Mouse (Mus musculus) right cerebral cortex, adult 2 months (tissue): ENCODE data around the gene Gm42906.

Source experiments
- DNase-seq, 2 experiments: peaks; one replicate each; pipeline ENCODE4 v3.0.0; 2021 to 2022; ENCODE audit warnings: low spot score in 2 of 2

The Gm42906 gene

DNA sequence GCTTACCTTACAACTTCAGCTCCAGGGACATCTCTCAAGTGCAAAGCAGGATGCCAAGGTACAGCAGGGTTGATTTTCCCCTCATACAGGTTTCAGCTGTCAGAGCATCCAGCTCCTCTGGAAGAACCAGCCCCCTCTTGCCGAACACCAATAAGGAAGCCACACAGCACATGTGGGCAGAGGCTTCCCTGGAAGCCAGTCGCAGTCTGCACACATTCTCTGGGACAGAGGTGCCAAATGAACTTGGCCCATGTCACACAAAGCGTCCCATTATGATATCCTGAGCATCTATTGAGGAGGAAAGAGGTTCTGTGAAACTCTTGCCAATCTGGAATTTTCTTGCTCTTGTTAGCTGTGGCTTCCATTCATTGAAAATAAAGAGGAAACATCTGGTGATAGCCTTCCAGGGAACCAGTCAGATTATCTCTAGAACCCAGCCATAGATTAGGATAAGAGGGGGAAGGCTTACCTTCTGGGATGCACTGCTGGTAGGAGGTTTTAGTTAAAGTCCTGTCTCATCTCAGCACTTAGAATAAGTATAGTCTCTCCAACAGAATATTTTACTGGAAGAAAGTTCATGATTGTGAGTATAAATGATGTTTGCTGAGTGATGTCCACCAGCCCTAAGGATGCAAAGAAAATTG is at the start of gene Gm42906:
TSS of gene Gm42906 (minus strand) at position 51 of the 644 bp plus-strand sequence.
- no peak for DNase-seq

DNA sequence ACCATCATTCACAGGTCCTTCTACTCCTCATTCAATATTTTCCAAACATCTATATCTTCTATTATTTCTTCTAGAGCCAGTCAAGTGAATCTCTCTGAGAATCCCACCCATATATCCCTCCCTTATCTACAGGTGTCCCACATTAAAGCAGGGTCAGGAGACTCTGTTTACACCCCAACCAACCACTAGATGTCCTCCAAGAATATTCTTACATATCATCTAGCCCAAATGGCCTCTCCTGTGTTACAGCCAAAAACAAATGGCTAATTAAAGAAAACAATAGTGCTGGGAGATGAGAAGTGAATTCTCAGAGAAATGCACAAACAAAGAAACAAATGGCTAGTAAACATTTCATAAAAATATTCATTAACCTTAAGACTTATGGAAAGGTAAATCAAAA is 17.7 kb upstream of the Gm42906 start:
- no peak for DNase-seq

- no peak for DNase-seq
Observed at GRCm38 (mm10) chr5:151435106-151435505, 7.1 kb upstream of the Gm42906 start.

DNA sequence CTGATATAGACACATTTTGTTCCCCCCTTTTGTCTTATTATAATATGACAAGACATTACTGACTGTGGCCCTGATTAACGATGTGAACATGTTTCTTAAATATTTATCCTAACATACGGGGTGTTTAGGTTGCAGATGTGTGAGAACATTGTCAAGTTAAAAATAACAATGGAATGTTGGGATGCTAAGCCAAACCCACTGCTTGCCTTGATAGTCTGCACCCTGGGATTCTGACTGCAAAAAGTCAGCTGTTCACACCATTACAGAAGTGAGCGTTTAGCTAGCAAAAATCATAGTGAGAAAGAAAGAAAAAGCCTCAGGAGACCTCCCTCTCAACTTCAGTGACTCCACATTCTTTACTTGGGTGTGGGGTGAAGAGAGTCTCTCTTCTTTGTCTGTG is 1.5 kb downstream of the Gm42906 start:
- no peak for DNase-seq

GRCm38 (mm10) chr5:151422692-151423091 is 5.3 kb downstream of the Gm42906 start:
- DNase-seq, result no peak

DNA sequence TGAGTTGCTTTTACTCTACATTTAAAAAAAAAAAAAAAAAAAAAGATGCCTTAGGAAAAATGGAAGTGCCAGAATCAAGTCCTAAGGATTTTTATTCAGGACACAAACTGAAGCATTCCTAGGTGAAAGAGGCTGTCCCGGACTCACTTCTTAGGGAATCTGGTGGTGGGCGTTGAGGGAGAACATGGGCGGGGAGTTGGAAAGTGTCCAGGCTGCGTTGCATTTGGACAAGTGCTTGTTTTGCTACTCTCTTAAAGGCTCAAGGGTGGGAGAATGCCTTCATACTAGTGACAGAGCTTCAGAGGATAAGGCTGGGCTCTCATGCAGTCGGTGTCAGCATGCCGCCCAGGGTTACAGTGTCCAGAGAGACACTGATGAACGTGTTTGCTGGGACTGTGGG is 6.1 kb downstream of the Gm42906 start:
- peak; percentile 23 to 32 for DNase-seq

DNA sequence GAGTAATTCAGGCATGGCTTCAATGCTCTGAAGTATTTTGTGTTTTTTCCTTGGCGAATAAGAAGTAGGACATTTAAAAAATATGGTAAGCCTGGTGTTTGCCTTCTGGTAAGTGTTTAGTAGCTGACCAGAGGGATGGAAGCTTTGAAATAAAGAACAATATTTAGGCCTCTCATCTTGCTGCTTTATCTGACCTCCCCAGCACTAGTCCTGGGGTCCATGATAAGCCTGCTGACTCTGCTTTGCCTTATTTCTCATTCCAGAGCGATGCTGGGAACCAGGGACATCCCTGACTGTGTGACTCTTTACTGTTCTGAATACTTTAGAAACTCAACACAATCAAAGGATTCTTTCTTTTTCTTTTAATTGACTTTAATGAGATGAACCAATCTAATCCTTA is 9.4 kb downstream of the Gm42906 start:
- no peak for DNase-seq

- no peak for DNase-seq
Observed at GRCm38 (mm10) chr5:151417421-151418038, 10.4 kb downstream of the Gm42906 start.

GRCm38 (mm10) chr5:151416988-151417387 is 11.0 kb downstream of the Gm42906 start:
- DNase-seq, result no peak

- no peak for DNase-seq
Observed at GRCm38 (mm10) chr5:151413617-151414016, 14.3 kb downstream of the Gm42906 start.

DNA sequence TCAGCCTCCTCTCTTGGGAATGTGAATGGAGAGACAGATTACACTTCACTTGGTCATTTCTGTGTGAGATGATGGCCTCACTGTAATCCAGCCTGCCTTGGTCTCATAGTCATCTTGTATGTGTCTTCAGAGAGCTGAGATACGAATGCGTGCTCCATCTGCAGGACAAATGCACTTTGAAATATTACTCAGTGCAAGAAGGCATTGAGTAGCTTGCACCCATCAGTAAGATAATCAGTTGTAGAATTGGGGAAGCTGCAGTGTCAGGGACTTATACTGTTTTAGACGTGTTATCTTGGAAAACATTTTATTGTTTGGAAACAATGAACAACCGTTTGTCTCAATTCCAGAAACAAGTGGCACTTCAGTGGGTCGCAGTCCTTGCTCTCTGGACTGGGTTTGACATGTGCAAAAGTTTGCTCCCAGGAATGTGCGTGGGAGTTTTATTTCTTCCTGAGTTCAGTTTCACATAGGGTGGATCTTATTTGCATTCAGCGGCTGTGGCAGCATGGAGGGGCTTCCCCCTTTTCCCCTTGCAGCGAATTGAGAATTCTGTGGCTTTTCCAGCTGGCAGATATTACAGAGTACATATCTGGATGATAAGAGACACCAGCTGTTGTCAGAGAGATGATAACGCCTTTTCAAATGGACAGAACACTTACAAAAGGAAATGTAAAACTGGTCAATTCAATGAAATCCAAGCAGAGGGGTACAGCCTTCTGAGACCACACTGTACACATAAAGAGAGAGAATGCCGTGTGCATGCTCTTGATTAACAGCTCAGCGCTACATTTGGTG is 15.1 kb downstream of the Gm42906 start:
- DNase-seq, result no peak

GRCm38 (mm10) chr5:151410006-151410405 is 18.0 kb downstream of the Gm42906 start:
- no peak for DNase-seq

- DNase-seq, result no peak
Observed at GRCm38 (mm10) chr5:151409282-151409681, 18.7 kb downstream of the Gm42906 start.

DNA sequence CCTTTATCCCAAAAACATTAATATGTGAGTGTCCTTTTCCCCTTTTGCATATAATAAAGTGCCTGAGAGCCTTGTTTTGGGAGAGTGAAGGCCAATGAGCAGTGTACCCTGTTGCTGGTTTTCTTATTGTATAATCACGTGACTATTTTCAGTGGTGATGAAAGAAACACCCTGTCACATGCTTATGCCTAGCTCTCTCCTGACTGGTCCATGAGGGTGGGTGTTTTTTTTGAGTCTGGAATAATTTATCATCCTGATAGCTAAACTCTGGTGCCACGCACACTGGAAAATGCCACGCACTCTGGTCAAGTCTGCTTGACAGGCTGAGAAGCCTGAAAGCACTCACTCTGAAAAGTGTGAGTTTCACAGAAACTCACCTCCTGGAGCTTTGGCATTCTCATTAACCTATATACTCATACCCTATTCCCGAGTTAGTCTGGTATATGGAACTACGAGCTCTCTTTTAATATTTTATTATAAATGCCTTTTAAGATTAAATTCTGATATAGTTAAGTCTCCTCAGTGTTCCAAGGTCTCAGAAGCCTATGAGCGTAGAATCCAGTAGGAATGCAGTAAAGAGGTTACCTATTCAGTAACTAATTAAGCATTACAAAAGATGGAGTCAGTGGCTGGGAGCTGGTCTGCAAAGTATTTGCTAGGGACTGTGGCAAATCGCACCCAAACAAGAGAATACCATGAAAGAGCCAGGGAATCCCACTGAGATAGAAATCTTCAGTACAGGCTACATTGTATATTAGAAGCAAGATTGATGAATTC is 19.7 kb downstream of the Gm42906 start:
- no peak for DNase-seq

DNA sequence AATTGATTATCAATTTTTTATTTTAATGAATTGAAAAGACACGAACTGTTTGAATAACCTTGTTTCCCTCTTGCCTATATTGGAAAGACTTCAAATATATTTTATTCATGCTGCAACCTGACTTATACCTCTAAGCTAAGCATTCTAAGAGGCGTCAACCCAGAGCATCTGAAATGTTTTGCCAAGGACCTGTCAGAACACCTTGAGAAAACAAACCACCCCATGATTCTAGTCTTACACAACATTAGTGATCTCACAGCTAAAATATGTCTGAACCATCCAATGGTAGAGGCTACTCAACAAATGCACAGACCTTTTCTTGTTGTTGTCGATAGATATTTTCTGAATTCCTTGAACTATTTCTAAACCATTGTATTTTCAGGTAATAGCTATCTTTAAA is 20.5 kb downstream of the Gm42906 start:
- DNase-seq, result no peak

- DNase-seq, result no peak
Observed at GRCm38 (mm10) chr5:151406276-151406675, 21.7 kb downstream of the Gm42906 start.

GRCm38 (mm10) chr5:151405314-151405903 is 22.6 kb downstream of the Gm42906 start:
- no peak for DNase-seq

- no peak for DNase-seq
Observed at GRCm38 (mm10) chr5:151403586-151403985, 24.4 kb downstream of the Gm42906 start.

GRCm38 (mm10) chr5:151400557-151400944 is 27.4 kb downstream of the Gm42906 start:
- DNase-seq, result no peak

- DNase-seq, result no peak
Observed at GRCm38 (mm10) chr5:151399918-151400556, 27.9 kb downstream of the Gm42906 start.

DNA sequence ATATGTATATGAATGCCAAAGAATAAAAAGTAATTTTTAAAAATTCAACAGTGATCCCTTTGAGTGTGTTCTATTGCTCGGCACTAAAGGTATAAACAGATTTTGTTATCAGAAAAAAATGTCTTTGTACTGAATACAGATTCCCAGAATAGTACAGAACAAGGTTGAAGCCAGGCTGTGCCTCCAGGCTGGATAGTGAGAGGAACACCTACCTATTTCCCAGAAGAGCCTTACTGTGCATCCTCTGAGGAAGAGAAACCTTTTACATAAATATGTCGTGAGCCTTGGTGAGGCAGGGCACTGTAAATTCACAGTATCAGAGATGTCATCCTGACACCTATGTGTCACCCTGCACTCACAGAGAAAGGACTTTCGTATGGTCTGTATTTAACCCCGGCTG is 31.8 kb downstream of the Gm42906 start:
- no peak for DNase-seq
